Mouse (Mus musculus): ENCODE data around the gene Smyd3.

GRCm38 (mm10) chr1:179211313-179211712, 306.5 kb downstream of the Smyd3 start:
- TF ChIP-seq CTCF (IDR thresholded peaks at IDR 0.05; ENCODE audit: low read depth), result no peak
- TF ChIP-seq EP300 (optimal IDR thresholded peaks at IDR 0.05), result no peak

Data from stomach, postnatal 0 days (tissue).